Mouse (Mus musculus): ENCODE measurements around the gene Gm45213.

The Gm45213 gene

GRCm38 (mm10) chr7:66043552-66044459 is at the start of gene Gm45213:
TSS of gene Gm45213 (plus strand) at chr7:66043602.
- CTCF ChIA-PET, result no interaction called here
- POLR2A ChIA-PET, result interaction anchor here in 1 of 4 experiments (1.1 kb wide), 1 partner anchor 8 kb away, joined by 4 read pairs; no protein-coding TSS in a partner anchor

GRCm38 (mm10) chr7:66001035-66001754 is 42.2 kb upstream of the Gm45213 start:
- POLR2A ChIA-PET, result interaction anchor here in 2 of 4 experiments (0.8 to 1.5 kb wide), 2 partner anchors 11 to 78 kb away, joined by 3 read pairs; no protein-coding TSS in a partner anchor
- CTCF ChIA-PET, result no interaction called here

- ChIA-PET CTCF (no interaction called here), POLR2A (interaction anchor here in 1 of 4 experiments (1.5 kb wide), 1 partner anchor 11 kb away, joined by 3 read pairs; no protein-coding TSS in a partner anchor)
These were observed 41.6 kb upstream of the Gm45213 start for GRCm38 (mm10) chr7:66001797-66002196.

GRCm38 (mm10) chr7:66003447-66003846 is 40.0 kb upstream of the Gm45213 start:
- CTCF ChIA-PET, result no interaction called here
- POLR2A ChIA-PET, result interaction anchor here in 2 of 4 experiments (0.8 to 1.0 kb wide), 2 partner anchors 16 to 76 kb away, joined by 4 read pairs; partner anchors contain the start of gene Selenos (in 1 of the 2)

- CTCF ChIA-PET, result interaction anchor here in 2 of 4 experiments (0.6 to 0.7 kb wide), 2 partner anchors 11 to 25 kb away, joined by 4 read pairs; no protein-coding TSS in a partner anchor
- POLR2A ChIA-PET, result interaction anchor here in 2 of 4 experiments (0.8 to 1.0 kb wide), 2 partner anchors 17 to 75 kb away, joined by 4 read pairs; partner anchors contain the start of gene Selenos (in 1 of the 2)
These were observed 39.4 kb upstream of the Gm45213 start for GRCm38 (mm10) chr7:66003865-66004638.

- POLR2A ChIA-PET, result no interaction called here
These were observed 38.3 kb upstream of the Gm45213 start for GRCm38 (mm10) chr7:66005066-66005465.

GRCm38 (mm10) chr7:66008161-66008891 is 35.1 kb upstream of the Gm45213 start:
- POLR2A ChIA-PET, result interaction anchor here in 1 of 4 experiments (0.6 to 1.2 kb wide), 2 partner anchors 14 to 41 kb away, joined by 3 to 4 read pairs; no protein-coding TSS in a partner anchor
- CTCF ChIA-PET, result interaction anchor here in 1 of 4 experiments (0.6 kb wide), 1 partner anchor 400 kb away, joined by 3 read pairs; no protein-coding TSS in a partner anchor

More at GRCm38 (mm10) chr7:66005066-66005465, 38.3 kb upstream of the Gm45213 start:
- CTCF ChIA-PET, result interaction anchor here in 2 of 4 experiments (0.6 to 0.7 kb wide), 2 partner anchors 12 to 24 kb away, joined by 4 read pairs; no protein-coding TSS in a partner anchor

GRCm38 (mm10) chr7:66008892-66009273 is 34.5 kb upstream of the Gm45213 start:
- CTCF ChIA-PET, result interaction anchor here in 1 of 4 experiments (0.6 kb wide), 1 partner anchor 399 kb away, joined by 3 read pairs; no protein-coding TSS in a partner anchor
- POLR2A ChIA-PET, result interaction anchor here in 1 of 4 experiments (0.6 kb wide), 1 partner anchor 40 kb away, joined by 4 read pairs; no protein-coding TSS in a partner anchor

- ChIA-PET CTCF (no interaction called here), POLR2A (interaction anchor here in 2 of 4 experiments (0.8 to 1.3 kb wide), 2 partner anchors 148 to 244 kb away, joined by 4 to 5 read pairs; no protein-coding TSS in a partner anchor)
These were observed 32.9 kb upstream of the Gm45213 start for GRCm38 (mm10) chr7:66010518-66010917.

GRCm38 (mm10) chr7:66027747-66028146 is 15.7 kb upstream of the Gm45213 start:
- CTCF ChIA-PET, result interaction anchor here (0.5 to 1.5 kb wide), 7 partner anchors 9 to 1035 kb away, joined by 3 to 5 read pairs (median 3); no protein-coding TSS in a partner anchor
- POLR2A ChIA-PET, result interaction anchor here in 1 of 4 experiments (0.9 kb wide), 1 partner anchor 33 kb away, joined by 3 read pairs; no protein-coding TSS in a partner anchor

GRCm38 (mm10) chr7:66028766-66029512 is 14.5 kb upstream of the Gm45213 start:
- ChIA-PET POLR2A (interaction anchor here in 1 of 4 experiments (1.0 kb wide), 1 partner anchor 11 kb away, joined by 3 read pairs; no protein-coding TSS in a partner anchor), CTCF (interaction anchor here in 2 of 4 experiments (0.6 kb wide), 2 partner anchors 24 to 286 kb away, joined by 3 to 4 read pairs; no protein-coding TSS in a partner anchor)

GRCm38 (mm10) chr7:66036809-66037208 is 6.6 kb upstream of the Gm45213 start:
- CTCF ChIA-PET, result interaction anchor here in 1 of 4 experiments (1.0 kb wide), 1 partner anchor 10 kb away, joined by 3 read pairs; no protein-coding TSS in a partner anchor
- POLR2A ChIA-PET, result no interaction called here

- POLR2A ChIA-PET, result no interaction called here
- CTCF ChIA-PET, result interaction anchor here in 1 of 4 experiments (1.3 to 1.5 kb wide), 2 partner anchors 17 to 333 kb away, joined by 3 to 4 read pairs; no protein-coding TSS in a partner anchor
These were observed 5.1 kb upstream of the Gm45213 start for GRCm38 (mm10) chr7:66038261-66038660.

GRCm38 (mm10) chr7:66038730-66039129 is 4.7 kb upstream of the Gm45213 start:
- POLR2A ChIA-PET, result no interaction called here
- CTCF ChIA-PET, result interaction anchor here in 1 of 4 experiments (1.3 to 1.5 kb wide), 2 partner anchors 17 to 334 kb away, joined by 3 to 4 read pairs; no protein-coding TSS in a partner anchor

GRCm38 (mm10) chr7:66040026-66040814 is 3.2 kb upstream of the Gm45213 start:
- ChIA-PET POLR2A (interaction anchor here in 1 of 4 experiments (0.6 kb wide), 1 partner anchor 298 kb away, joined by 4 read pairs; no protein-coding TSS in a partner anchor), CTCF (interaction anchor here in 1 of 4 experiments (0.6 kb wide), 1 partner anchor 61 kb away, joined by 6 read pairs; no protein-coding TSS in a partner anchor)
